In the genomic region with DNA sequence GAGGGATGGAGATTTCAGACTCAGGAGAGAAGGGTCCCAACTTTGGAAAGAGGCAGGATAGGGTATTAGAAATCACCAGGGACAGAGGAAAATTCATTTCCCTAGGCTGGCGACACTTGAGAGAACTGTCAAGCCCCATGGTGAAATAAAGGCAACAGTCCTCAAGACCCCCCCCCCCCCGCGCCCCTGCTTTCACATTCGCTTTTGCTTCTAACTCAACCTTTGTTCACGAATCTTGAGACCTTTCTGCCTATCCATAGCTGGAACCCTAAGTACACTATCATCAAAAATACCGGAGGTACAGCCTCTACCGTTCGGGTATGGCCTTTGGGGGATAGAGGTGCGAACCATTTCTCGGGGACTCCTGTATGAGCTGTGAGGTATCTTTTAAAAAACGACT, we compare ENCODE assay signal across 8 mouse cellular contexts. TPM values are rescaled to one million over a fixed set of nuclear protein-coding genes. Genes with fewer than 3 reads are reported as not detected.
A peak's percentile ranks its signal among the peaks of the same experiment; 100 is the strongest.
DNase-seq lines count a peak whose midpoint lies in the region; ATAC-seq and TF ChIP-seq lines count a peak whose summit lies in the region.

No protein-coding gene starts in this region.

- H3K9ac ChIP-seq in liver, adult 2 months (ENCODE audit: low read depth, low read length) = peak overlapping the region; percentile 28
- peak overlapping the region; percentile 96 for H3K9ac ChIP-seq in embryonic facial prominence, embryonic 14.5 days (ENCODE audit: low read depth, low read length)
- H3K9ac ChIP-seq in intestine, embryonic 16.5 days (ENCODE audit: low read depth, low read length) = peak overlapping the region; percentile 98
- H3K9ac ChIP-seq in neural tube, embryonic 13.5 days = peak overlapping the region; percentile 99

- H3K36me3 ChIP-seq in liver, adult 2 months (ENCODE audit: control insufficient read depth, insufficient read depth, low read length) = peaks cover 7% of the 10 kb centered on the region
- H3K36me3 ChIP-seq in embryonic facial prominence, embryonic 14.5 days (ENCODE audit: control insufficient read depth, insufficient read depth, low read length) = peaks cover 11% of the 10 kb centered on the region
- H3K36me3 ChIP-seq in intestine, embryonic 16.5 days (ENCODE audit: control insufficient read depth, insufficient read depth, low read length) = peaks cover 4% of the 10 kb centered on the region
- H3K36me3 ChIP-seq in neural tube, embryonic 13.5 days = peaks cover 12% of the 10 kb centered on the region

- H3K4me1 ChIP-seq in liver, adult 2 months (ENCODE audit: control insufficient read depth, insufficient read depth, low read length) = peaks cover 22% of the 10 kb centered on the region
- H3K4me1 ChIP-seq in embryonic facial prominence, embryonic 14.5 days (ENCODE audit: control insufficient read depth, insufficient read depth, low read length) = peaks cover 16% of the 10 kb centered on the region
- peaks cover 33% of the 10 kb centered on the region for H3K4me1 ChIP-seq in intestine, embryonic 16.5 days (ENCODE audit: control insufficient read depth, insufficient read depth, low read length)
- H3K4me1 ChIP-seq in neural tube, embryonic 13.5 days (replicated peaks) = peaks cover 42% of the 10 kb centered on the region

- peak overlapping the region; percentile 100 for H3K4me3 ChIP-seq in liver, adult 2 months (ENCODE audit: insufficient read depth, low read depth, low read length)
- peak overlapping the region; percentile 97 for H3K4me3 ChIP-seq in embryonic facial prominence, embryonic 14.5 days (ENCODE audit: low read depth, low read length)
- peak overlapping the region; percentile 99 for H3K4me3 ChIP-seq in intestine, embryonic 16.5 days (ENCODE audit: low read length)
- H3K4me3 ChIP-seq in neural tube, embryonic 13.5 days = peak overlapping the region; percentile 100

- no peak for DNase-seq in liver, adult 2 months (ENCODE audit: extremely low read depth, low read depth, low spot score)
- DNase-seq in liver = no peak
- no peak for DNase-seq in embryonic facial prominence, embryonic 14.5 days (ENCODE audit: low spot score)
- no peak for DNase-seq in ovary, postnatal 36 days (ENCODE audit: low spot score)
- no peak for DNase-seq in adrenal gland, postnatal 14 days
- no peak for DNase-seq in urinary bladder, adult 18-20 months (ENCODE audit: low spot score in 2 of 2)

- 68% methylated on average over 11 of the region's 11 CpGs for WGBS in liver, adult 2 months
- WGBS in embryonic facial prominence, embryonic 14.5 days = 59% methylated on average over 11 of the region's 11 CpGs
- 68% methylated on average over 11 of the region's 11 CpGs for WGBS in intestine, embryonic 16.5 days
- 64% methylated on average over 11 of the region's 11 CpGs for WGBS in neural tube, embryonic 13.5 days

- peak overlapping the region; percentile 75 for H3K27ac ChIP-seq in liver, adult 2 months (replicated peaks; ENCODE audit: insufficient read depth, low read depth, low read length)
- peak overlapping the region; percentile 88 for H3K27ac ChIP-seq in embryonic facial prominence, embryonic 14.5 days (replicated peaks; ENCODE audit: low read depth, low read length)
- peak overlapping the region; percentile 74 for H3K27ac ChIP-seq in intestine, embryonic 16.5 days (ENCODE audit: low read length)
- peak overlapping the region; percentile 97 for H3K27ac ChIP-seq in neural tube, embryonic 13.5 days (replicated peaks)

- peak overlapping the region; percentile 76 for H3K4me2 ChIP-seq in embryonic facial prominence, embryonic 14.5 days (ENCODE audit: low read depth, low read length)
- H3K4me2 ChIP-seq in intestine, embryonic 16.5 days (ENCODE audit: low read depth, low read length) = peak overlapping the region; percentile 65
- peak overlapping the region; percentile 84 for H3K4me2 ChIP-seq in neural tube, embryonic 13.5 days

- H3K27me3 ChIP-seq in liver, adult 2 months (ENCODE audit: control insufficient read depth, insufficient read depth, low read length) = no peaks in the 10 kb centered on the region
- H3K27me3 ChIP-seq in embryonic facial prominence, embryonic 14.5 days (replicated peaks; ENCODE audit: control insufficient read depth, insufficient read depth, low read length) = no peaks in the 10 kb centered on the region
- no peaks in the 10 kb centered on the region for H3K27me3 ChIP-seq in intestine, embryonic 16.5 days (replicated peaks; ENCODE audit: control insufficient read depth, insufficient read depth, low read length)
- H3K27me3 ChIP-seq in neural tube, embryonic 13.5 days = no peaks in the 10 kb centered on the region

- TF ChIP-seq POLR2A in liver, adult 2 months (IDR thresholded peaks at IDR 0.05; ENCODE audit: extremely low read depth, insufficient read depth, low read length) = no peak

- no peak for TF ChIP-seq CTCF in liver, adult 2 months (IDR thresholded peaks at IDR 0.05; ENCODE audit: low read depth, low read length)

- peaks cover 25% of the 10 kb centered on the region for H3K79me2 ChIP-seq in liver, adult 2 months (ENCODE audit: control insufficient read depth, insufficient read depth, low read length)

- no peaks in the 10 kb centered on the region for H3K9me3 ChIP-seq in embryonic facial prominence, embryonic 14.5 days (ENCODE audit: control insufficient read depth, low read length)
- no peaks in the 10 kb centered on the region for H3K9me3 ChIP-seq in intestine, embryonic 16.5 days (ENCODE audit: control insufficient read depth, low read length)
- H3K9me3 ChIP-seq in neural tube, embryonic 13.5 days = no peaks in the 10 kb centered on the region

- ATAC-seq in embryonic facial prominence, embryonic 14.5 days (ENCODE audit: low read depth) = no peak
- ATAC-seq in intestine, embryonic 16.5 days = no peak
- ATAC-seq in neural tube, embryonic 13.5 days (ENCODE audit: low read depth) = no peak; the same call in 1 of the 2 replicates

RNA-seq across cellular contexts. Expression of a gene that starts 0.5 kb away (rescaled TPM):
- 24.8 and 36.9 TPM in 2 replicates for total RNA-seq in liver, adult 2 months (2014; rRNA removed)
- polyA plus RNA-seq in liver, adult 2 months (2012; rRNA removed) = 112 and 145 TPM in 2 replicates
- 13.0 and 13.7 TPM in 2 replicates for polyA plus RNA-seq in embryonic facial prominence, embryonic 14.5 days (2014; fragmentation: Nextera tagmentation; extraction: Ambion mirVana)
- polyA plus RNA-seq in intestine, embryonic 16.5 days (2015; fragmentation: Nextera tagmentation; extraction: Ambion mirVana) = 27.9 and 30.5 TPM in 2 replicates
- 49.1 and 51.2 TPM in 2 replicates for polyA plus RNA-seq in neural tube, embryonic 13.5 days (2015; fragmentation: Nextera tagmentation; extraction: Ambion mirVana)
- 154 and 174 TPM in 2 replicates for total RNA-seq in adrenal gland, postnatal 14 days (2021)

RNA-seq across cellular contexts. Expression of a gene that starts 59.3 kb away (rescaled TPM):
- total RNA-seq in liver, adult 2 months (2014; rRNA removed) = 72.0 and 84.0 TPM in 2 replicates
- 33.4 and 44.1 TPM in 2 replicates for polyA plus RNA-seq in liver, adult 2 months (2012; rRNA removed)
- 291 and 327 TPM in 2 replicates for polyA plus RNA-seq in embryonic facial prominence, embryonic 14.5 days (2014; fragmentation: Nextera tagmentation; extraction: Ambion mirVana)
- 169 and 170 TPM in 2 replicates for polyA plus RNA-seq in intestine, embryonic 16.5 days (2015; fragmentation: Nextera tagmentation; extraction: Ambion mirVana)
- polyA plus RNA-seq in neural tube, embryonic 13.5 days (2015; fragmentation: Nextera tagmentation; extraction: Ambion mirVana) = 281 and 354 TPM in 2 replicates
- total RNA-seq in adrenal gland, postnatal 14 days (2021) = 245 and 260 TPM in 2 replicates

Comparison
In these comparisons a context has a peak if more than half of its experiments do, and no peak if none do; other contexts are left out.
1. H3K9ac ChIP-seq: peak in every context shown above with its lines; median percentile 99 in neural tube, embryonic 13.5 days; 98 in intestine, embryonic 16.5 days; 96 in embryonic facial prominence, embryonic 14.5 days; 28 in liver, adult 2 months.